Mouse (Mus musculus) cerebellum, postnatal 36 days (tissue): ENCODE data around the gene Slc6a13.

Source experiments
- DNase-seq, 2 experiments: peaks; one replicate each; pipeline ENCODE4 v3.0.0; 2021 to 2022; ENCODE audit warnings: mixed read lengths in 2 of 2

Slc6a13 gene

DNA sequence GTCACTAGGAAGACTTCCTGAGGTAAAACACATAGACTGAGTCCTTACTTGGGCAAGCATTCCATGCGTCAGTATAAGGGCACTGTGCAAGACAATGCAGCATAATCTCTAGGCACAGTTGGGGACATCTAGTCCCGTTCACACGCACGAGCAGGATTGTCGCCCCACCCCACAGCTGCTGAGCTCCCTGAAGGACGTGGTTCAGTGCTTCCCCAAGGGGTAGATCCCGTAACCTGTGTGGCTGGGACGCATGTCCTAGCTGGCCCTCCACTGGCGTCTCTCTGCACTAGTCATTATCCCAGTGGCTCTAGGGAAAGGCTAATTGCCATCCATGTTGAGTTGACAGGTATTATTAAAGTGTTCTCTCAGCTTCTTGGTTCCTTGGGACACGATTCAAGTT, 82.0 kb downstream of the Slc6a13 start:
- DNase-seq, result no peak

DNA sequence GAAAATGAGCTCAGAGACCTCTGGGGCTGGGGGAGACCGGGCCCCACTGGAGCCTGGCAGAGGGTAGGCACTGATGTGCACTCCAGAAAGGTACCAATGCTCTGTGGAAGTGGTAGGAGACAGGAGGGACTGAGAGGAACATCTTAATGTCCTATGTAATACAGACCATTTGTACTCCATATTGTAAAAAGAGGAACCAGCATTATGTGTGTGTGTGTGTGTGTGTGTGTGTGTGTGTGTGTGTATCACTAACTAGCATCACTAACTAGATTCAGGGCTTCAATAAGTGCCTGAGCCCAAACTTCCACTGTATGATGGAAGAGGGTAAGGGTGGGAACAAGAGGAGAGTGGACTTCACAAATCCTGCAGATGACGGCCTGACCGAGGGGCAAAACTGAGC, 85.4 kb downstream of the Slc6a13 start:
- no peak for DNase-seq
